Mouse (Mus musculus): ENCODE measurements around the gene Csdc2. TPM values are rescaled to one million over a fixed set of nuclear protein-coding genes. Genes with fewer than 3 reads are reported as not detected.

Csdc2 gene
- polyA plus RNA-seq, 2 experiments: 14.3 to 16.2 TPM

DNA sequence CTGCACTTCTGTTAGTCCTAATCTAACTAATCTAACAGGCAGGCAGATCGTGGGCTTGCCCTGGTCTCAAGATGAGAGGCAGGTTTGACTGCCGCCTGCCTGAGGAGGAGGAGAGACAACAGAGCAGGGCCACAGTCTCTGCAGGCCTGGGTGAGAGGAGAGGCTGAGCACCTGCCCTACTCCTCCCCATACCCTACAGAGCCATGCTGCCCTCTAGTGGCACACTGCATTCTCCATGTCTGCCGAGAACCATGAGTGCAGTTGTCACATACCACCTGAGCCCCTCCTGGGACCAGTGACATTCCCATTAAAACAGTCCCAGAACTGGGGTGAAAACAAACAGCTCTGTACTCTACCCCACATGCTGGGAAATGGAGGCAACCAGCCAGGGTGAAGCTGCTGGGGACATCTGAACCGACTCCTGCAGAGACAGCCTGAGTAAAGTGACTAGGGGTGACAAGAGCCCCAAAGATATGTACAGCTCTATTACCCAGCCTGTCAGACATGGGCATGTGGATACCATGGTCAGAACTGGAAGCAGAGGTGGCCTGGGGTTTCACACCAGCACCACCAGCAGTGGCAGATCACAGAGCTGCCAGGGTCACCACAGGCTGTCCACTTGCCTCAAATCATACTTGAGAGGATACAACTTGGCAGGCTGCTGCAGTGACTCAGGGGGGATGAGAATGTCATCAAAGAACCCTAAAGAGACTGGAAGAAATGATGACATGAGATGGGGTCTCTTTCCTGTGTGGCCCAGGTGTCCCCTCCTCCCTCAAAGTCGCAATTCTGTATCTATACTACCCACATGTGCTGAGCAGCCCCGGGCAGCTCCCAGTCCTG is 18.7 kb upstream of the Csdc2 start:
- ATAC-seq (ENCODE audit: low FRiP score, low read depth) (0 out of 2 replicates have a peak, but pooled peaks have one; percentile 45), DNase-seq (ENCODE audit: low spot score) (peak; percentile 42)
- no peaks in the 10 kb centered on the region for H3K9me3 ChIP-seq (ENCODE audit: control insufficient read depth, low read length)
- peaks cover 55% of the 10 kb centered on the region for H3K36me3 ChIP-seq (ENCODE audit: control insufficient read depth, insufficient read depth, low read length)
- H3K4me3 ChIP-seq (replicated peaks; ENCODE audit: low read length): no peak overlapping the region
- H3K4me2 ChIP-seq (replicated peaks; ENCODE audit: low read depth, low read length, severe bottlenecking): no peak overlapping the region
- no peaks in the 10 kb centered on the region for H3K27me3 ChIP-seq (ENCODE audit: control insufficient read depth, insufficient read depth, low read length)
- WGBS: 53% methylated on average over 6 of the region's 6 CpGs
- no peaks in the 10 kb centered on the region for H3K4me1 ChIP-seq (ENCODE audit: control insufficient read depth, insufficient read depth, low read length)
- H3K9ac ChIP-seq (ENCODE audit: low read depth, low read length, severe bottlenecking): no peak overlapping the region
- no peak for TF ChIP-seq POLR2A (IDR thresholded peaks at IDR 0.05; ENCODE audit: borderline replicate concordance, extremely low read depth, insufficient read depth, insufficient read length)
- no peak overlapping the region for H3K27ac ChIP-seq (replicated peaks; ENCODE audit: low read depth, low read length)

DNA sequence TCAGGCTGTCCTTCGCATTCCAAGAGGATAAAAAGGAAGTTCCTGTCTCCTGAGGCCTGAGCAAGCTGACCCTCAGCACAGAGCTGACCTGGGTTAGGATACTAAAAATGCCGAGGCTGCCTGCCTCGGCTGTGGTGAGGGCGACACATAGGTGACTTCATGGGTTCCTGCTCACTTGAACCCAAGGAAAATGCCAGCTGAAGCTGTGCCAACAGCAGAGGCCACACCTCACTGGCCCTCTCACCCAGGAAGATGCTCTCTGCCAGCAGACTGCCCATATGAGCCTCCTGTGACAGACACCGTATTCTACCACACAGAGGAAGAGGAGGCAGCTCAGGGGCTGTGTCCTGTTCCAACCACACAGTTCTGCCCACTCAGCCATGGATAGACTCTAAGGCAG is 17.5 kb upstream of the Csdc2 start:
- Histone ChIP-seq H3K4me2 (replicated peaks; ENCODE audit: low read depth, low read length, severe bottlenecking) (no peak overlapping the region), H3K36me3 (ENCODE audit: control insufficient read depth, insufficient read depth, low read length) (peaks cover 43% of the 10 kb centered on the region), H3K4me1 (ENCODE audit: control insufficient read depth, insufficient read depth, low read length) (no peaks in the 10 kb centered on the region), H3K4me3 (replicated peaks; ENCODE audit: low read length) (no peak overlapping the region), H3K27ac (replicated peaks; ENCODE audit: low read depth, low read length) (no peak overlapping the region), H3K9ac (ENCODE audit: low read depth, low read length, severe bottlenecking) (no peak overlapping the region), H3K9me3 (ENCODE audit: control insufficient read depth, low read length) (no peaks in the 10 kb centered on the region), H3K27me3 (ENCODE audit: control insufficient read depth, insufficient read depth, low read length) (no peaks in the 10 kb centered on the region)
- ATAC-seq (ENCODE audit: low FRiP score, low read depth) (no peak), DNase-seq (ENCODE audit: low spot score) (no peak)
- TF ChIP-seq POLR2A (IDR thresholded peaks at IDR 0.05; ENCODE audit: borderline replicate concordance, extremely low read depth, insufficient read depth, insufficient read length): no peak
- WGBS: 84% methylated on average over 5 of the region's 5 CpGs

DNA sequence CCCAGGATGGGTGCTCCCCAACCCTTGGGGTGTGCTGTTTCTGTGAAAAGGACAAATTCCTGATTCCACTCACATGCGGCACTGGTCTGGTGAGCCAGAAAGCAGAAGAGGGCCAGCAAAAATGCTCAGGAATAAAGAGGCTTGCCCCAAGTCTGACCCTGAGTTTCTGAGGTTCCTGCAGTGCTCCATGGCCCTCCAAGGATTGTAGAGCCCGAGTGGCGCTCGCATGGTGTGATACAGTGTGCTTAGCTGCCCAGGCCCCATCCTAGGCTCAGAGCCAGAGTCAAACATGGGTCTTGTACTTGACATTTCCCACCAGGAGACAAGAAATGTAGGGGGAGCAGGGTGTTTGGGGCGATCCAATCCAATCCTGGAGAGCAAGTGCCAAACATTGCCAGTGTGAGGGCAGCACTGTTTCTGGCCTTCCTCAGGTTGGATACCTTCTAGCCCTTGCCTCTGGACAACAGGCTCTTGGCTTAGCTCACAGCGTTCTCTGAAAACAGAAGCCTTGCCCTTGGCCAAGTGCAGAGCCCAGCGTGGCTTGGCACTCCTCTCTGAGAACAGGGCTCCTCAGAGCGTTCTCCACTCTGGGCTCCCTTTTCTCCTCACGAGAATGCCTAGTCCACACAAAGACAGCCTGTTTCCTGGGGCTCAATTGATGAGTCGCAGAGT is 15.9 kb upstream of the Csdc2 start:
- no peak for TF ChIP-seq POLR2A (IDR thresholded peaks at IDR 0.05; ENCODE audit: borderline replicate concordance, extremely low read depth, insufficient read depth, insufficient read length)
- DNase-seq (ENCODE audit: low spot score) (no peak), ATAC-seq (ENCODE audit: low FRiP score, low read depth) (no peak)
- peaks cover 27% of the 10 kb centered on the region for H3K36me3 ChIP-seq (ENCODE audit: control insufficient read depth, insufficient read depth, low read length)
- H3K27ac ChIP-seq (replicated peaks; ENCODE audit: low read depth, low read length): no peak overlapping the region
- no peak overlapping the region for H3K4me2 ChIP-seq (replicated peaks; ENCODE audit: low read depth, low read length, severe bottlenecking)
- no peak overlapping the region for H3K4me3 ChIP-seq (replicated peaks; ENCODE audit: low read length)
- no peaks in the 10 kb centered on the region for H3K27me3 ChIP-seq (ENCODE audit: control insufficient read depth, insufficient read depth, low read length)
- no peak overlapping the region for H3K9ac ChIP-seq (ENCODE audit: low read depth, low read length, severe bottlenecking)
- 89% methylated on average over 10 of the region's 10 CpGs for WGBS
- peaks cover 6% of the 10 kb centered on the region for H3K4me1 ChIP-seq (ENCODE audit: control insufficient read depth, insufficient read depth, low read length)
- H3K9me3 ChIP-seq (ENCODE audit: control insufficient read depth, low read length): no peaks in the 10 kb centered on the region

DNA sequence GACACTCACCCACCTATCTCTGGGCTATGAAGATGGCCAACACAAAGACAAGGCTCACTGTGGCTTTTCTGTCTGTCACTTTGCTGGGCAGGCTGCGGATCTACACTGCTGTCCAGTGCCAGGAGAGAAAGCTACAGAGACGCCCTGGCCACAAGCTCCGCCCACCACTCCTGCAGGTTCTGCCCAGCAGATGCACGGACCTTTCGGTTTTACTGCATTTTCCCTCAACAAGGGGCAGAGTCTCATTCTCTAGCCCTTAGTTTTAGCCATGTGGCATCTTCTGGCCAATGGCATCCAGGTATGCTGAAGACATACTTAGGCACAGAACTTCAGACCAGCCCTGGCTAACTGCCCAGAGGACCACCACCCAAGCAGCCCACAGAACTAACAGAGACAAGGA is 15.3 kb upstream of the Csdc2 start:
- Histone ChIP-seq H3K27ac (replicated peaks; ENCODE audit: low read depth, low read length) (no peak overlapping the region), H3K4me3 (replicated peaks; ENCODE audit: low read length) (no peak overlapping the region), H3K27me3 (ENCODE audit: control insufficient read depth, insufficient read depth, low read length) (no peaks in the 10 kb centered on the region), H3K9ac (ENCODE audit: low read depth, low read length, severe bottlenecking) (no peak overlapping the region), H3K4me1 (ENCODE audit: control insufficient read depth, insufficient read depth, low read length) (peaks cover 6% of the 10 kb centered on the region), H3K9me3 (ENCODE audit: control insufficient read depth, low read length) (no peaks in the 10 kb centered on the region), H3K36me3 (ENCODE audit: control insufficient read depth, insufficient read depth, low read length) (peaks cover 21% of the 10 kb centered on the region), H3K4me2 (replicated peaks; ENCODE audit: low read depth, low read length, severe bottlenecking) (no peak overlapping the region)
- no peak for TF ChIP-seq POLR2A (IDR thresholded peaks at IDR 0.05; ENCODE audit: borderline replicate concordance, extremely low read depth, insufficient read depth, insufficient read length)
- no peak for ATAC-seq (ENCODE audit: low FRiP score, low read depth)
- whole genome bisulfite sequencing: 65% methylated on average over 5 of the region's 5 CpGs
- DNase-seq (ENCODE audit: low spot score): no peak

DNA sequence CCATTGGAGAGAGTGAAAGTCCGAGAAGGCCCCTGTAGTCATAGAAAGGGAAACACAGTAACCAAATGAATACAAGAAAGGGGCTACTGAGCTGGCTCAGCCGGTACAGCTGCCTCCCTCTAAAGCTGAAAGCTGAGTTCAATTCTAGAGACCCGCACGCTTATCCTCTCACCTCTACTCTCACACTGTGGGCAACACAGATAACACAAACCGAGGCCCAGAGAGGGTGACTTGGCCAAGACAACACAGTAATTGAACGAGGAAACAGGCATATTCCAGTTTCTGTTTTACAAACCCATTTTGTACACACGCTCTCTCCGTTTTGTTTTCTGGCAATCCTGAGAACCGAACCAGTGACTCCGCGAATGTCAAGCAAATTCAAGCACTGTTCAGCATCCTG is 11.6 kb upstream of the Csdc2 start:
- Histone ChIP-seq H3K27me3 (ENCODE audit: control insufficient read depth, insufficient read depth, low read length) (no peaks in the 10 kb centered on the region), H3K9ac (ENCODE audit: low read depth, low read length, severe bottlenecking) (peak overlapping the region; percentile 69)
- 89% methylated on average over 11 of the region's 11 CpGs for WGBS

More for the DNA sequence above, 11.6 kb upstream of the Csdc2 start:
- peak overlapping the region; percentile 95 for H3K4me2 ChIP-seq (replicated peaks; ENCODE audit: low read depth, low read length, severe bottlenecking)
- H3K9me3 ChIP-seq (ENCODE audit: control insufficient read depth, low read length): no peaks in the 10 kb centered on the region
- no peak overlapping the region for H3K27ac ChIP-seq (replicated peaks; ENCODE audit: low read depth, low read length)
- no peak for ATAC-seq (ENCODE audit: low FRiP score, low read depth)
- TF ChIP-seq POLR2A (IDR thresholded peaks at IDR 0.05; ENCODE audit: borderline replicate concordance, extremely low read depth, insufficient read depth, insufficient read length): no peak
- H3K36me3 ChIP-seq (ENCODE audit: control insufficient read depth, insufficient read depth, low read length): no peaks in the 10 kb centered on the region
- peak overlapping the region; percentile 74 for H3K4me3 ChIP-seq (replicated peaks; ENCODE audit: low read length)
- DNase-seq (ENCODE audit: low spot score): no peak
- peaks cover 9% of the 10 kb centered on the region for H3K4me1 ChIP-seq (ENCODE audit: control insufficient read depth, insufficient read depth, low read length)
